Mouse (Mus musculus) CH12.LX (cell line): Measurements from ENCODE around the gene Sox2. TPM values are rescaled to one million over a fixed set of nuclear protein-coding genes. Genes with fewer than 3 reads are reported as not detected.

ENCODE experiments used
- DNase-seq: peaks from one replicate; pipeline ENCODE4 v3.0.0-alpha.2; 2013; ENCODE audit errors: extremely low read depth
- H3K27ac ChIP-seq: 2 replicates; pipeline ENCODE4 v1.5.1; 2012; ENCODE audit warnings: low read depth, mild to moderate bottlenecking, control low read depth, moderate library complexity; ENCODE audit not compliant: insufficient read depth
- H3K27me3 ChIP-seq: replicated peaks from 2 replicates; pipeline ENCODE3; 2012; ENCODE audit warnings: inconsistent platforms
- H3K36me3 ChIP-seq, 2 experiments: replicated peaks in 1 of 2; 2 replicates each; pipeline versions ENCODE3 to v1.6.1; 2012; ENCODE audit warnings: inconsistent platforms in 1 of 2, low read length in 1 of 2, mild to moderate bottlenecking in 1 of 2, mixed read lengths in 1 of 2, moderate library complexity in 1 of 2; ENCODE audit not compliant: control insufficient read depth in 1 of 2, insufficient read depth in 1 of 2
- H3K4me1 ChIP-seq, 2 experiments: 2 replicates each; pipeline ENCODE4 v1.6.1; 2012; ENCODE audit warnings: inconsistent platforms in 1 of 2, moderate library complexity in 1 of 2; ENCODE audit not compliant: insufficient read depth in 2 of 2, control insufficient read depth in 1 of 2
- H3K4me2 ChIP-seq: 2 replicates; pipeline ENCODE4 v1.6.1; 2012; ENCODE audit warnings: low read depth, mild to moderate bottlenecking, control low read depth; ENCODE audit not compliant: poor library complexity, insufficient read depth, severe bottlenecking
- H3K4me3 ChIP-seq, 3 experiments: fragments of 150-350 bp in 1 of 3; sonication (generic) in 1 of 3; replicated peaks in 1 of 3; 2 replicates each; pipeline versions ENCODE3 to v1.5.1; 2011 to 2012; ENCODE audit warnings: low read depth in 2 of 3, low read length in 2 of 3, mild to moderate bottlenecking in 2 of 3, moderate library complexity in 2 of 3, control low read depth in 1 of 3, improper control_type of control experiment in 1 of 3, inconsistent platforms in 1 of 3, mixed read lengths in 1 of 3; ENCODE audit not compliant: poor library complexity in 1 of 3
- H3K79me2 ChIP-seq: replicated peaks from 2 replicates; pipeline ENCODE4 v1.6.1; 2012; ENCODE audit warnings: mild to moderate bottlenecking, moderate library complexity; ENCODE audit not compliant: control insufficient read depth, poor library complexity, insufficient read depth, severe bottlenecking; ENCODE audit errors: extremely low read depth
- H3K9ac ChIP-seq: 2 replicates; pipeline ENCODE4 v1.6.1; 2012; ENCODE audit warnings: low read depth, mild to moderate bottlenecking, control low read depth, moderate library complexity; ENCODE audit not compliant: insufficient read depth
- H3K9me3 ChIP-seq: replicated peaks from 2 replicates; pipeline ENCODE3; 2012; ENCODE audit warnings: low read length, inconsistent platforms, mixed read lengths
- CHD1 ChIP-seq: IDR thresholded peaks from 2 replicates; pipeline ENCODE4 v1.6.1; 2012; ENCODE audit warnings: low read depth, low read length, improper control_type of control experiment, inconsistent platforms
- CHD2 ChIP-seq: IDR thresholded peaks from 2 replicates; pipeline ENCODE4 v1.6.1; 2011; ENCODE audit warnings: low read length, improper control_type of control experiment
- ELF1 ChIP-seq: IDR thresholded peaks from 2 replicates; pipeline ENCODE4 v1.6.1; 2014; ENCODE audit warnings: low read depth, mild to moderate bottlenecking, inconsistent platforms, low read length, improper control_type of control experiment
- EP300 ChIP-seq: IDR thresholded peaks from 2 replicates; pipeline ENCODE4 v1.6.1; 2011; ENCODE audit warnings: low read length, improper control_type of control experiment
- GABPA ChIP-seq: IDR thresholded peaks from 2 replicates; pipeline ENCODE4 v1.6.1; 2012; ENCODE audit warnings: low read depth, low read length, improper control_type of control experiment, inconsistent platforms; ENCODE audit not compliant: insufficient replicate concordance
- JUN ChIP-seq: IDR thresholded peaks from 2 replicates; pipeline ENCODE4 v1.6.1; 2011; ENCODE audit warnings: low read depth, mild to moderate bottlenecking, low read length, improper control_type of control experiment, moderate library complexity; ENCODE audit not compliant: insufficient read depth
- JUND ChIP-seq: conservative IDR thresholded peaks from 2 replicates; pipeline ENCODE4 v1.6.1; 2011; ENCODE audit warnings: low read depth, low read length, improper control_type of control experiment
- KAT2A ChIP-seq: IDR thresholded peaks from 2 replicates; pipeline ENCODE4 v1.6.1; 2012; ENCODE audit warnings: low read length, improper control_type of control experiment, inconsistent platforms; ENCODE audit not compliant: insufficient replicate concordance
- MAFK ChIP-seq: IDR thresholded peaks from 2 replicates; pipeline ENCODE4 v1.6.1; 2011; ENCODE audit warnings: low read length, improper control_type of control experiment; ENCODE audit not compliant: insufficient replicate concordance
- MEF2A ChIP-seq: IDR thresholded peaks from 2 replicates; pipeline ENCODE4 v1.6.1; 2014; ENCODE audit warnings: low read depth, mild to moderate bottlenecking, inconsistent platforms, low read length, improper control_type of control experiment, borderline replicate concordance
- PAX5 ChIP-seq: IDR thresholded peaks from 2 replicates; pipeline ENCODE4 v1.6.1; 2012; ENCODE audit warnings: low read length, inconsistent platforms, mixed read lengths
- POLR2A ChIP-seq: IDR thresholded peaks from 2 replicates; pipeline ENCODE4 v1.6.1; 2011; ENCODE audit warnings: low read depth, mild to moderate bottlenecking, improper control_type of control experiment, low read length
- RAD21 ChIP-seq: IDR thresholded peaks from 2 replicates; pipeline ENCODE4 v1.6.1; 2011; ENCODE audit warnings: low read depth, mild to moderate bottlenecking, low read length, improper control_type of control experiment, moderate library complexity
- TBP ChIP-seq: conservative IDR thresholded peaks from 2 replicates; pipeline ENCODE4 v1.6.1; 2011; ENCODE audit warnings: low read depth, low read length, improper control_type of control experiment
- TCF12 ChIP-seq: IDR thresholded peaks from 2 replicates; pipeline ENCODE4 v1.6.1; 2014; ENCODE audit warnings: low read depth, mild to moderate bottlenecking, inconsistent platforms, low read length, improper control_type of control experiment
- USF1 ChIP-seq: IDR thresholded peaks from 2 replicates; pipeline ENCODE4 v1.6.1; 2014; ENCODE audit warnings: low read depth, mild to moderate bottlenecking, inconsistent platforms, low read length, improper control_type of control experiment
- USF2 ChIP-seq: conservative IDR thresholded peaks from 2 replicates; pipeline ENCODE4 v1.6.1; 2011; ENCODE audit warnings: low read depth, low read length, improper control_type of control experiment
- ZC3H11A ChIP-seq: IDR thresholded peaks from 2 replicates; pipeline ENCODE4 v1.6.1; 2012; ENCODE audit warnings: low read depth, mild to moderate bottlenecking, inconsistent platforms, low read length, improper control_type of control experiment
- ZNF384 ChIP-seq: IDR thresholded peaks from 2 replicates; pipeline ENCODE4 v1.6.1; 2012; ENCODE audit warnings: low read depth, low read length, improper control_type of control experiment, inconsistent platforms
- dilution Hi-C: fragments of 300-500 bp; cut with MboI; formaldehyde crosslinking; loops from 2 replicates; pipeline ENCODE4 v1.14.3; 2020; ENCODE audit warnings: low sequenced_read_pairs; ENCODE audit not compliant: extremely low pct_unique_long_range_greater_than_20kb, extremely low pct_ligation_motif_present
- in situ Hi-C: fragments of 300-500 bp; cut with MboI; formaldehyde crosslinking; loops from 3 replicates; pipeline ENCODE4 v1.14.3; 2019; ENCODE audit warnings: low sequenced_read_pairs, low pct_ligation_motif_present, low pct_unique_long_range_greater_than_20kb, mixed read lengths
- polyA plus RNA-seq: library from polyadenylated mRNA; unstranded; fragments of >175 nt; gene quantifications from 2 replicates; pipeline ENCODE4 v1.2.1, GENCODE M21; 2012; ENCODE audit warnings: low read depth; ENCODE audit not compliant: insufficient read length
- total RNA-seq, 2 experiments: library from RNA; depleted of rRNA; stranded (reverse); fragments of 300-350 nt in 1 of 2; fragments of >200 nt in 1 of 2; gene quantifications; 2 replicates each; pipeline ENCODE4 v1.2.3; 2012 to 2014

Gene Sox2
- total and polyA plus RNA-seq, 3 experiments = not detected

GRCm38 (mm10) chr3:34653235-34653976, 3.2 kb downstream of the Sox2 start:
- dilution Hi-C loops (no loop called here), in situ Hi-C loops (no loop called here)
- Histone ChIP-seq H3K27me3 (no peaks in the 10 kb centered on the region), H3K4me1 (no peaks in the 10 kb centered on the region), H3K4me3 (no peak overlapping the region), H3K27ac (no peak overlapping the region), H3K9ac (no peak overlapping the region), H3K9me3 (peaks cover 61% of the 10 kb centered on the region), H3K36me3 (no peaks in the 10 kb centered on the region), H3K4me2 (no peak overlapping the region), H3K79me2 (no peaks in the 10 kb centered on the region)
- no peak for DNase-seq
- TF ChIP-seq MEF2A = no peak
- TF ChIP-seq MAFK = no peak
- TF ChIP-seq TBP = no peak
- no peak for TF ChIP-seq TCF12
- no peak for TF ChIP-seq KAT2A
- TF ChIP-seq EP300 = no peak
- no peak for TF ChIP-seq ZC3H11A

- H3K79me2 ChIP-seq = no peaks in the 10 kb centered on the region
- H3K4me3 ChIP-seq = no peak overlapping the region
- H3K27ac ChIP-seq = no peak overlapping the region
- peaks cover 62% of the 10 kb centered on the region for H3K9me3 ChIP-seq
- H3K4me2 ChIP-seq = no peak overlapping the region
- no peak overlapping the region for H3K9ac ChIP-seq
- H3K4me1 ChIP-seq = no peaks in the 10 kb centered on the region
- no peak for TF ChIP-seq PAX5
- TF ChIP-seq JUN = no peak
- no peak for TF ChIP-seq USF1
- TF ChIP-seq ZC3H11A = no peak
- TF ChIP-seq GABPA = no peak
- no peak for TF ChIP-seq JUND
- no peak for TF ChIP-seq RAD21
- no peak for TF ChIP-seq ZNF384
- TF ChIP-seq KAT2A = no peak
- no peak for TF ChIP-seq POLR2A
- no peak for TF ChIP-seq CHD2
- TF ChIP-seq ELF1 = no peak
- TF ChIP-seq CHD1 = no peak
- TF ChIP-seq USF2 = no peak
- no peak for DNase-seq
- no peaks in the 10 kb centered on the region for H3K27me3 ChIP-seq
- dilution Hi-C loops = no loop called here
- H3K36me3 ChIP-seq = no peaks in the 10 kb centered on the region
- in situ Hi-C loops = no loop called here
Measured at GRCm38 (mm10) chr3:34653977-34654500, 3.8 kb downstream of the Sox2 start.
